Mouse (Mus musculus): ENCODE measurements at regions not wholly inside any gene's neighbourhood (a gene's known extent, or its start where the extent isn't known, plus 50 kb on each side); places are given as distances from the start of the nearest gene placed in this dataset.

DNA sequence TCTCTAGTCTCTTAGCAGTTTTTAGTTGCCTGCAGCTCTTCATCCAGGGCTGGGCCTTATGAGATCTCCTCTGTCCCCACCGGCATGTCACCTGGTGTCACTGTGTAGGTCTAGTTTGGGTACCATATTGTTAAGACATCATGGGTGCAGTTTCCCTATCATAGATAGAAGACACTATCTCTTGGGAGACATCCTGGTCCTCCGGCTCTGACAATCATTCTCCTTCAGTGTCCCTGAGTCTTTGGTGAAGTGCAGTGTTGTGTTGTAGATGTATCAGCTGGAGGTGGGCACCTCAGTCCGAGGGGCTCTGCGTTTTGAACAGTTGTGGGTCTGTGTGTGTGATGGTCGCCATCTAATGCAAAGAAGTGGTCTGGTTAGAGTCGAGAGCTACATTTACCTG lies 58.0 kb upstream of the Synm start:
- no peak for DNase-seq (ENCODE audit: low spot score in 2 of 2)

DNA sequence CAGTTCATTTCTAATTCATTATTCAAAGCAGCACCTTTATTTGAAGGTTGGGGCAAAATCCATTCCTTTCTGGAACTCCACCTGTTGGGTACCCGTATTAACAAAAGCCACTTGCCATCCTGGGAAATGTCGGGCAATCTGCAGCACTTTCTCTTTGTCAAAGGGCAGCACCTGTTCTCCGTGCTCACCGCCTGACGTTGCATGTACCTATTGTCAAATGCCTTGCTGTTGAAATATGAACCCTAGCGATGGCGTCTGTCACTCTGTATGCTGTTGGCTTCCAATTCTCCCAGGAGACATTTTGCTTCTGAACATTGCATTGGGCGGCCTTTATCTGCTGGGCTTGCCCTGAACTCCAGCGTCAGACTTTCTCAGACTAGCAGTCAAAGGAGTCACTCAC lies 55.3 kb upstream of the Synm start:
- DNase-seq (ENCODE audit: low spot score in 2 of 2), result no peak
